Mouse (Mus musculus) CH12F3 (cell line): ENCODE data around the gene Ccdc113.

ENCODE experiments used
- in situ Hi-C: fragments of 300-500 bp; cut with MboI; formaldehyde crosslinking; loops from 2 replicates; pipeline ENCODE4 v1.14.3; 2020; ENCODE audit warnings: low sequenced_read_pairs

The Ccdc113 gene

GRCm38 (mm10) chr8:95533584-95534387 lies at the start of gene Ccdc113:
Gene Ccdc113 (plus strand): TSS chr8:95534085.
- in situ Hi-C loops: no loop called here

GRCm38 (mm10) chr8:95487800-95488697 lies 45.8 kb upstream of the Ccdc113 start:
- in situ Hi-C loops: no loop called here

GRCm38 (mm10) chr8:95488698-95489332 lies 45.1 kb upstream of the Ccdc113 start:
- in situ Hi-C loops: no loop called here

GRCm38 (mm10) chr8:95490006-95490405 lies 43.9 kb upstream of the Ccdc113 start, which contains the start of gene Csnk2a2:
Gene Csnk2a2 (minus strand): TSS chr8:95490039.
- in situ Hi-C loops: no loop called here

- in situ Hi-C loops: no loop called here
Observed at GRCm38 (mm10) chr8:95492057-95492456, 41.8 kb upstream of the Ccdc113 start.

GRCm38 (mm10) chr8:95495444-95495843 lies 38.4 kb upstream of the Ccdc113 start:
- in situ Hi-C loops: no loop called here

- in situ Hi-C loops: no loop called here
Observed at GRCm38 (mm10) chr8:95496420-95496819, 37.5 kb upstream of the Ccdc113 start.

- in situ Hi-C loops: no loop called here
Observed at GRCm38 (mm10) chr8:95497821-95498220, 36.1 kb upstream of the Ccdc113 start.

GRCm38 (mm10) chr8:95499266-95500064 lies 34.4 kb upstream of the Ccdc113 start:
- in situ Hi-C loops: no loop called here

GRCm38 (mm10) chr8:95500436-95500835 lies 33.4 kb upstream of the Ccdc113 start:
- in situ Hi-C loops: no loop called here

GRCm38 (mm10) chr8:95502431-95502830 lies 31.5 kb upstream of the Ccdc113 start:
- in situ Hi-C loops: no loop called here

GRCm38 (mm10) chr8:95504835-95505234 lies 29.1 kb upstream of the Ccdc113 start:
- in situ Hi-C loops: no loop called here

GRCm38 (mm10) chr8:95505606-95506005 lies 28.3 kb upstream of the Ccdc113 start:
- in situ Hi-C loops: no loop called here

- in situ Hi-C loops: no loop called here
Observed at GRCm38 (mm10) chr8:95506245-95506644, 27.6 kb upstream of the Ccdc113 start.

- in situ Hi-C loops: no loop called here
Observed at GRCm38 (mm10) chr8:95512257-95512656, 21.6 kb upstream of the Ccdc113 start.

GRCm38 (mm10) chr8:95513219-95513618 lies 20.7 kb upstream of the Ccdc113 start:
- in situ Hi-C loops: no loop called here

- in situ Hi-C loops: no loop called here
Observed at GRCm38 (mm10) chr8:95516928-95517327, 17.0 kb upstream of the Ccdc113 start.

GRCm38 (mm10) chr8:95523991-95524390 lies 9.9 kb upstream of the Ccdc113 start:
- in situ Hi-C loops: no loop called here

- in situ Hi-C loops: no loop called here
Observed at GRCm38 (mm10) chr8:95528194-95528593, 5.7 kb upstream of the Ccdc113 start.

- in situ Hi-C loops: no loop called here
Observed at GRCm38 (mm10) chr8:95528750-95529310, 5.1 kb upstream of the Ccdc113 start.
